ENCODE assay signal across 8 mouse cellular contexts in the genomic region with DNA sequence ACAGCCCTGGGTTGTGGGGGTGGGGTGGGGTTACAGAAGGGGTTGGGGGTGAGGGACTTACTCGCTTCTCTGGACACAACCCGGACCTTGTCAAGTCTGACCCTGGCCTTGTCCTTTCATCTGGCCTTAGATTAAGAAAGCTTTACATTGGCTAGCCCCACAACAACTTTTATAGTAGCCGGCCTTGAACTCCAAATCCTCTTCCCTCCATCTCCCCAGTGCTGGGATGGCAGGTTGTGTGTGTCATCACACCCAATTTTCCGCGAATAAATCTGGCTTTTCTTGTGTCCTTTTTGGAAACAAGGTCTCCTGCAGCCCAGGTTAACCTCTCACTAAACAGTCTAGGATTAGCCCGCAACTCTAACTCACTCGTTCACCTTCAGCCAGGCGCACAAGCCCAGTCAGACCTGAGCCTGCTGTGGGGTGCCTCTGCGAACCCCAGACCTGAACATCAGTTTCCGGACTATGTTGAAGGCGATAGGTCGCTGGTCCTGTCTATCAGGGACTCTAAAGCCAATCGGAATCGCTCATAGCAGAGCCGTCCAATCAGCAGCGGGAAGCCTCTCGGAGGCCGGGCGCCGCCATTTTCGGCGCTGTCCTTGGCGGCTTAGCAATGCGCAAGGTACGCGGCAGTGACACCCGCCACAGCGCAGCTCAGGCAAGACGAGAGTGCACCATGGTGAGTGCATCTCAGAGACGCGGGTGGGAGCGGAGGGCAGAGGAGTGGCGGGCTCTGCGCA. TPM values are rescaled to one million over a fixed set of nuclear protein-coding genes. Genes with fewer than 3 reads are reported as not detected.
DNase-seq lines count a peak whose midpoint lies in the region; ATAC-seq lines count a peak whose summit lies in the region.

Gene Zfp961 (plus strand): TSS at position 557 of the 740 bp plus-strand sequence.

- H3K27me3 ChIP-seq in hindbrain, embryonic 12.5 days, result no peaks in the 10 kb centered on the region

- H3K27ac ChIP-seq in hindbrain, embryonic 12.5 days, result peak within 1 kb of the TSS; percentile 81

- peak within 1 kb of the TSS; percentile 65 for H3K4me3 ChIP-seq in hindbrain, embryonic 12.5 days

- peak within 1 kb of the TSS; percentile 72 for H3K9ac ChIP-seq in hindbrain, embryonic 12.5 days

- H3K4me1 ChIP-seq in hindbrain, embryonic 12.5 days, result peaks cover 15% of the 10 kb centered on the region

- 4% methylated on average over 34 of the region's 34 CpGs for WGBS in hindbrain, embryonic 12.5 days

- peak; percentile 99 for DNase-seq in NIH3T3 (ENCODE audit: low read depth)
- DNase-seq in cerebellum, postnatal 10 days, result peak; percentile 99
- DNase-seq in frontal cortex, postnatal 10 days (ENCODE audit: low spot score in 2 of 2), result peak; percentile 93 to 97
- DNase-seq in layer of hippocampus, postnatal 14 days (ENCODE audit: low spot score in 2 of 2), result peak; percentile 99
- DNase-seq in lung, postnatal 14 days, result peak; percentile 99
- peak; percentile 99 for DNase-seq in retina, adult 2 months (ENCODE audit: low read depth, low spot score)
- peak; percentile 98 for DNase-seq in thymus, postnatal 36 days

- H3K9me3 ChIP-seq in hindbrain, embryonic 12.5 days (replicated peaks), result peaks cover 16% of the 10 kb centered on the region

- ATAC-seq in hindbrain, embryonic 12.5 days (ENCODE audit: low FRiP score), result peak; percentile 100

- peak within 1 kb of the TSS; percentile 61 for H3K4me2 ChIP-seq in hindbrain, embryonic 12.5 days (replicated peaks)

- peaks cover 18% of the 10 kb centered on the region; the same call in 1 of the 2 replicates for H3K36me3 ChIP-seq in hindbrain, embryonic 12.5 days

RNA-seq across cellular contexts. Expression of gene Zfp961, which starts in this region (rescaled TPM):
- 17.5 and 17.8 TPM in 2 replicates for polyA plus RNA-seq in hindbrain, embryonic 12.5 days (2016; fragmentation: Nextera tagmentation; extraction: Ambion mirVana)
- 10 to 100 TPM; 17.0 to 17.7 TPM for total RNA-seq in layer of hippocampus, postnatal 14 days (2021)

Comparison
In these comparisons a context has a peak if more than half of its experiments do, and no peak if none do; other contexts are left out.
1. Peak in every context shown above with its lines: DNase-seq, ATAC-seq, H3K4me3 ChIP-seq and H3K27ac ChIP-seq.